Mouse (Mus musculus) midbrain, embryonic 14.5 days (tissue): ENCODE measurements at regions not wholly inside any gene's neighbourhood (a gene's known extent, or its start where the extent isn't known, plus 50 kb on each side); places are given as distances from the start of the nearest gene placed in this dataset.

Source experiments
- ATAC-seq: fragments of 200-750 bp; cut with Nextera tagmentation; 2 replicates; pipeline ENCODE4 v1.8.0; 2017; ENCODE audit warnings: moderate number of reproducible peaks, moderate library complexity; ENCODE audit not compliant: low FRiP score, low TSS enrichment
- DNase-seq: peaks from one replicate; pipeline ENCODE4 v3.0.0-alpha.2; 2015
- H3K27ac ChIP-seq: fragments of 300-500 bp; sonication (generic); replicated peaks from 2 replicates; pipeline ENCODE4 v1.5.1; 2014; ENCODE audit warnings: mild to moderate bottlenecking, low read depth, low read length, moderate library complexity
- H3K27me3 ChIP-seq: fragments of 300-500 bp; sonication (generic); 2 replicates; pipeline ENCODE4 v1.6.1; 2014; ENCODE audit warnings: low read length, control low read depth, mixed read lengths; ENCODE audit not compliant: control insufficient read depth, insufficient read depth
- H3K36me3 ChIP-seq: fragments of 300-500 bp; sonication (generic); 2 replicates; pipeline ENCODE4 v1.6.1; 2014; ENCODE audit warnings: low read length, control low read depth; ENCODE audit not compliant: control insufficient read depth, insufficient read depth
- H3K4me1 ChIP-seq: fragments of 300-500 bp; sonication (generic); 2 replicates; pipeline ENCODE4 v1.6.1; 2014; ENCODE audit warnings: mild to moderate bottlenecking, antibody characterized with exemption, low read length, control low read depth; ENCODE audit not compliant: control insufficient read depth, insufficient read depth
- H3K4me2 ChIP-seq: fragments of 300-500 bp; sonication (generic); 2 replicates; pipeline ENCODE4 v1.6.1; 2014; ENCODE audit warnings: mild to moderate bottlenecking, low read length, moderate library complexity
- H3K4me3 ChIP-seq: fragments of 300-500 bp; sonication (generic); replicated peaks from 2 replicates; pipeline ENCODE4 v1.5.1; 2014; ENCODE audit warnings: low read depth, low read length
- H3K9ac ChIP-seq: fragments of 300-500 bp; sonication (generic); replicated peaks from 2 replicates; pipeline ENCODE4 v1.6.1; 2014; ENCODE audit warnings: mild to moderate bottlenecking, low read length, moderate library complexity
- H3K9me3 ChIP-seq: fragments of 300-500 bp; sonication (generic); 2 replicates; pipeline ENCODE4 v1.6.1; 2016; ENCODE audit warnings: low read length, control low read depth, mixed read lengths; ENCODE audit not compliant: control insufficient read depth
- WGBS: fragments of 180-500 bp; shearing (Covaris S2); extraction: QIAGEN DNeasy Blood & Tissue Kit; methylation state at CpG from one replicate; pipeline ENCODE4 v1.1.7; 2014; 5-methylcytosine and 5-hydroxymethylcytosine counted together

DNA sequence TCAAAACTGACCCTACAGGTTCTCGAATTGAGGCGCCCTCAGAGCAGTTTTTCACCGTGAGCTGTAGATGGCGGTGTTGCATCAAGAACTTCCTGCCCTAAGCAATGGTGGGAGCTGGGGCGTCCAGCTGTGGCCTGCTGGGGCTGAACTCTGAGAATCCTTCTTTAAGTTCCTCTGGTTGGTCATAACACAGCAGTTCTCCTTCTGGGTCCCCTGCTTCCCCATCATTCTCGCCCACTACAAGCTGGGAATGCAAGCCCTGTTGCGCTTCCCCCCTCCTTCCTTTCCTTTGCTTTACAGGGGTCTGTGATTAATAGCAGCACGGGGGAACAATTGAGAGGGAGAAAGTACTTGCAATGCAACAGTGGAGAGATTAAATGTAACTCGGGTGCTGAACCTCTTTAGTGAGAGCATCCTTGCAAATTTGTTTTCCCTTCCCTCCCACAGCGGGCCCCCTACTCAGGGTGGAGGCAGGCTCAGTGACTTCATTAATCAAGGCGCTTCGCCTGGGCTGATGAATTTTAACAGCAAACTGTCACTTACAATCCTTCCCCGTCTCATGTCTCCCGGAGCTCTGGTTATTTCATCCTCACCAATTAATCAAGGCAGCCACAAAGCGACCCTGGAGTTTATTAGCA lies 794.3 kb upstream of the Api5 start:
- Histone ChIP-seq H3K9ac (peak overlapping the region; percentile 35; the same call in 1 of the 2 replicates), H3K9me3 (no peaks in the 10 kb centered on the region), H3K4me2 (peak overlapping the region; percentile 60), H3K27ac (0 out of 2 replicates have a peak overlapping the region, but pooled peaks have one; percentile 20), H3K4me1 (peaks cover 6% of the 10 kb centered on the region), H3K36me3 (no peaks in the 10 kb centered on the region), H3K27me3 (no peaks in the 10 kb centered on the region), H3K4me3 (peak overlapping the region; percentile 19)
- peak; percentile 89 for DNase-seq
- WGBS, result under 1% methylated on average over 15 of the region's 15 CpGs
- ATAC-seq, result peak; percentile 91; the same call in 1 of the 2 replicates

DNA sequence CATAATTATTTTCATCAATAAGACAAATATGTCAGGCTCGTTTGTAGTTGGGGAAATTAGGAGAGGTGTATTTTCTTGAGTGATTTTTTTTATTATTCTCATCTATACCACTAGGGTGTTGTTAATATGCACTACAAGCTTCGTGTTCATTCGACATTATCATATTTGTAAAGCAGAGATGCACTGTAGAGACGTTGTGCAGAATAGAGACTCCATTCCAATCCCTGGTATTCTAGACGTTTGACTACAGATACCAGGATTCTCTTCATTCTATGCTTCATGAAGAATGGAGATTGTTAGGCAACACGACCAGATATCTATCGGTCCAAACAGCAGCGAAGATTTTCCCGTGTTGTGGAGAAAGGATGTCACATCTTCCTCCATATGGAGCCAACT lies 793.8 kb upstream of the Api5 start:
- Histone ChIP-seq H3K9ac (no peak overlapping the region), H3K27me3 (no peaks in the 10 kb centered on the region), H3K4me3 (no peak overlapping the region), H3K27ac (no peak overlapping the region), H3K9me3 (no peaks in the 10 kb centered on the region), H3K36me3 (no peaks in the 10 kb centered on the region), H3K4me2 (peak overlapping the region; percentile 60; the same call in 1 of the 2 replicates), H3K4me1 (peaks cover 6% of the 10 kb centered on the region)
- ATAC-seq (peak; percentile 32; the same call in 1 of the 2 replicates), DNase-seq (no peak)
- 29% methylated on average over 9 of the region's 9 CpGs for WGBS

DNA sequence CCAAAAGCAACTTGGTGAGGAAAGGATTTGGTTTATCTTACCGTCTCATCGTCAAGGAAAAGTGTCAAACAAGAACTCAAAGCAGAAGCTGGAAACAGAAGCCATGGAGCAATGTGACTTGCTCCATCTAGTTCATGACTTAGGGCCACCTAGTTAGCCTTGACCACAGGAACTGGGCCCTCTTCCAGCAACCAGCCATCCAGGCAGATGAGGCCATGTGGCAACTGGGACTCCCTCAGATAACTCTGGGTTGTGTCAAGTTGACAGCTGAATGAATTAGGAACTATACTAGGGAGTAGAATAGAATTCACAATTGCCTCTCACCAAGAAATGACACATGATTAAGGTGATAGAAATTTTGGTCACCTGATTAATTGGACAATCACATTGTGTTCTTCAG lies 791.5 kb upstream of the Api5 start:
- Histone ChIP-seq H3K9me3 (no peaks in the 10 kb centered on the region), H3K4me2 (no peak overlapping the region), H3K4me3 (no peak overlapping the region), H3K9ac (no peak overlapping the region), H3K4me1 (peaks cover 6% of the 10 kb centered on the region), H3K27ac (no peak overlapping the region), H3K27me3 (no peaks in the 10 kb centered on the region), H3K36me3 (no peaks in the 10 kb centered on the region)
- no peak for ATAC-seq
- WGBS, result 95% methylated on average over 2 of the region's 2 CpGs
- DNase-seq, result no peak

DNA sequence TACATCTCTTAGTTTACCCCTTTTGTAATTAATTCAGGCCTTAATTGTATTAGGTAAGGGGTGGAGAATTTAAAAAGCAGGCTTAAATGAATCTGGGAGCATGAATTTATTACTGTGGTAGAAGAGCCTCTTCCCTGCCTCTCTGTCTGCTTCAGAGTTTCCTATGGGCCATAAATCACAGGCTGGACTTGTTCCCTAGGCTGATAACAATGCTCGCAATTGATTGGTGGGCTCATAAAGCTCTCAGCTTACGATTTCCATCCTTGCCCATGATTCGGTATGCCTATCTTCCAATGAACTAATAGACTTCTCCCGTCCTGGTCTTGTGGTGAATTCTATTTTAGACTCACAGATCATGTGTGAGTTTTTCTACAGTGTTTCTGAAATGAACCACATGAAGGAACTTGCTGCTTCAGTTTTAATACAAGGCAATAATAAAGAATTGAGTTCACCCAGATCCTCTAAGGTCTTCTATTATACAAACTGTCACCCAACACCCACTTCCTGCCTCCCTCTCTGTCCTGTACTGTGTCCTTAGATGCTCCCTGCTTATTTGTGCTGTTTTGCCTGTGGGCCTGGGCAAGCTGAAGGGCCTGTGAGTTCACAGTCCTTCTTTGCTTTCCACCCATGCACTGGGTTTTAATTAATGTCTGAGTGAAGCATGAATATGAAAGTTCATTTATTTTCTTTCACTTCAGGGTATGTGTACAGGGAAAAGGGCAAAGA lies 772.4 kb upstream of the Api5 start:
- DNase-seq, result no peak
- 73% methylated on average over 4 of the region's 4 CpGs for WGBS
- ATAC-seq, result no peak
- no peak overlapping the region for H3K9ac ChIP-seq
- H3K4me1 ChIP-seq, result no peaks in the 10 kb centered on the region
- H3K4me3 ChIP-seq, result no peak overlapping the region
- H3K4me2 ChIP-seq, result no peak overlapping the region
- no peaks in the 10 kb centered on the region for H3K27me3 ChIP-seq
- no peaks in the 10 kb centered on the region for H3K9me3 ChIP-seq
- H3K36me3 ChIP-seq, result no peaks in the 10 kb centered on the region
- H3K27ac ChIP-seq, result no peak overlapping the region
